Mouse (Mus musculus): ENCODE measurements at regions not wholly inside any gene's neighbourhood (a gene's known extent, or its start where the extent isn't known, plus 50 kb on each side); places are given as distances from the start of the nearest gene placed in this dataset.
"Not testable (repeated sequence)": the region's sequence is repeated elsewhere in the genome, so short reads cannot be mapped to it uniquely, and the experiment has no call there.

GRCm38 (mm10) chr9:91059460-91059859, 302.8 kb upstream of the Zic4 start:
- no peak for DNase-seq

GRCm38 (mm10) chr9:91069496-91069895, 292.7 kb upstream of the Zic4 start:
- DNase-seq: no peak

DNA sequence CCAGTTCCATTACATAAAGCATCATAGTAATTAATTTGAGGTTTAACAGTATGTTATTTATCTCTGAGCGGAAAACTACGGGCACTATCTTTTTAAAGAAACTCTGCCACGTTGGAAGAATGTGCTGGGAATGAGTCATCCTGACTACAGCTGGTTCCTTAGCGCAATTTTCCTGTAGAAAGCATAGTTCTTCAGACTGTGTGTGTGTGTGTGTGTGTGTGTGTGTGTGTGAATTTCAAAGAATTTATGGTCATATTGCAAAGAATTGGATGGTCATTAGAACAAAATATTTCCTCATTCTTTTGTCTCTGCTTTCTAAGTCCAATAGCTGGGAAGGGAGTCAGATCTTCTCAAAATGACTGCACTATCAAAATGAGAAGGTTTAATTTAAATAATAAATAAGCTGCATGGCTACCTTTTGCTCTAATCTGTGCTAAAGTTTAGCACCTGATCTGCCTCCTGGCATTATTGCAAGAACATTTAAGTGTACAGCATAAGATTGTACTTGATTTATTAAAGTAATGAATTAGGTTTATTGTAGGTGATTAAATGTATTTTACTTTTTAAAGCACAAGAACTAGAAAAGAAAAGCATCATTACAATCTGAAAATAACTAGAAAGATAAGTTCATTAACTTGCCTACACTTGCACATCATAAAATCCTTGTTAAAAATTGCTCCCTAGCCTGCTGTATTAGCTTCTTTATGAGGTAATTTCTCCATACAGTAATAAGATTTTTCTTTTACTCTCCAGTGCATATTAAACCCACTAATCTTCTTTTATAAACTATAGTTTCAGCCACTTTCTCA, 288.6 kb upstream of the Zic4 start:
- DNase-seq: no peak

DNA sequence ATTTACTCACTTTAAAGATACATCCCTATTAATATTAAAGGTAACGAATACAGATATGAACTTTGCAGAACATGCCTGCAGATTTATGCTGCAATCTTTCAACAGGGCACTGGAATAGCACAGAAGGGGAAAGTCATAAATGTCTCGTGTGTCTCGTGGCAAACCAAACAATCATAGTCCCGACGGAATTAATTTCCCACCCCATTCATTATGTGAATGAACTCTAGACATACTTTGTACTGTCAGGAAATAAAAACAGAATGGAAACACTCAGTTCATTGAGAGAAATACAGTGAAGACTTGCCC, 288.1 kb upstream of the Zic4 start:
- DNase-seq: no peak

DNA sequence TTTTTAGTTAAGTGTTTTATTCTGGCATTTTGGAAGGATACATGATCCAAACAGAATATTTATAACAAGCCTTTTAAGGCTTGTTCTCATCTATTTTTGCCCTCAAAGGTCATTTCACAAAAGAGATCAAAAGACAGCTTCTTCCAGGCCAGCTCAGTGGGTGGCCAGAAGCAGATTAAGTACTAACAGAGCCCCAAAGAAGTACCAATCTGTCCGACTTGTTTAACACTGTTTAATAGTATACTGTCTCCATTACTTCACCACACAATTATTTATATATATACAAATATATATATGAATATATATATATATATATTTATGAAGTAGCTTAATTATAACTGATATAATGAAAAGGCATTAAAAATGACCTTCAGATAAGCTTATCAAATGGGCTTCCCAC, 284.7 kb upstream of the Zic4 start:
- no peak for DNase-seq

GRCm38 (mm10) chr9:91083791-91084190, 278.4 kb upstream of the Zic4 start:
- no peak for DNase-seq

DNA sequence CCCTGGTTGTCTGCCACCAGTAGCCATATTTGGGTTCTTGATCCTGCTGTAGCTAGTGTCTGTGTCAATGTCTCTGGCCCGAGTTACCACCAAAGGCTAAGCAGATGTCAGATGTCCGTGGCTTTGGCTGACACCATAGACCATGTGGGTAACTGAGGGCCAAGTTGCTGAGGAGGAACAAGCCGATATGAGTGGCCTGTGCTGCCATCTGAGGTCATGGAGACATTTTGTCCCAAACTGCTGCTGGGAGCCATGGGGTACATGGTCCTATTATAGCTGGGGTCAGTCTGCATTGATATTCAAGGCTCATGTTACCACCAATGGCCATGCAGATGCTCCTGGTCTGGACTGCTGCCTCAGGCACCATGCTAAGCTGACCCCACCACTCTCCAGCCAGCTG, 276.3 kb upstream of the Zic4 start:
- no peak for DNase-seq

GRCm38 (mm10) chr9:91089348-91089747, 272.9 kb upstream of the Zic4 start:
- DNase-seq: no peak

GRCm38 (mm10) chr9:91091421-91092050, 270.7 kb upstream of the Zic4 start:
- no peak for DNase-seq

- DNase-seq: no peak
Observed at GRCm38 (mm10) chr9:91101614-91102407, 260.4 kb upstream of the Zic4 start.

DNA sequence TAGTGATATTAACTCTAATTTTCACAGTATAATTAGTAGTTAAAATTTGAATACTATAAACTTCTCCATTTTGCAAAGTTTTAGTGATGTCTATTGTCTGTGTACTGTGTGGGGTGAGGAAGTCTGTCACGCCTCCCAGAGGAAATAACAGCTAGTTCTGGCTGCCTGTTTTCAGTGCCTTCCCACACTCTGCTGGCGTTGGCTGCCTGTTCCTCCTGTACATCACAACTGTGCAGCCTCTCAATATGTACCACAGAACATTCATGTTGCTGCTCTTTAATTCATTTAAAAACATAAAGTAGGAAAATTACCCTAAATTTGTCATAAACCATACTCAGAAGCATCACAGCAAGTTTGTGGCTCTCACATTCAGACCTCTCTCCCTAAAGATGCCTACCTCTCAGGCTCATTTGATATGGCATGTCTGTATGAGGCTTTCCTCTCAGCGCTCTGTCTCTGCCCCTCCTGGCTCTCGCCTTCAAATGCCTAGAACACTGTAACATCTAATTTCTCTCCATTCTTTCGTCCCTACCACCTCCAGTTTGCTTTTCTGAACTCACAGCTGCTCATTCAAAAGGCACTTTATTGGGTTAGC, 239.7 kb upstream of the Zic4 start:
- DNase-seq: no peak

DNA sequence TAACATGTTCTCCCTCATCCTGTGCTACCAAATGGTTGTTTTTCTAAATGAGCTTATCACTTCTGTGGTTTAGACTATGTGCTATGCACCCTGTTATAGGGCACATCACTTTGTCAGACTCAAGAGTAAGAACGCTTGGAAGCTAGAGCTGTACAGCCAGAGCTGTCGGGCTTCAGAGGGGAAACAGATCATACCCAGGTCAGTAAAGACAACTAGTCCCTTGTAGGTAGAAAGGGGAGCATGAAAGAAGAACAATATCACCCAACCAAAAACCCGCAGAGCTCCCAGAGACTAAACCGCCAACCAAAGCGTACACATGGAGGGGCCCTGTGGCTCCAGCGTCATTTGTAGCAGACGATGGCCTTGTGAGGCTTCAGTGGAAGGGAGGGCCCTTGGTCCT, 239.0 kb upstream of the Zic4 start:
- no peak for DNase-seq

DNA sequence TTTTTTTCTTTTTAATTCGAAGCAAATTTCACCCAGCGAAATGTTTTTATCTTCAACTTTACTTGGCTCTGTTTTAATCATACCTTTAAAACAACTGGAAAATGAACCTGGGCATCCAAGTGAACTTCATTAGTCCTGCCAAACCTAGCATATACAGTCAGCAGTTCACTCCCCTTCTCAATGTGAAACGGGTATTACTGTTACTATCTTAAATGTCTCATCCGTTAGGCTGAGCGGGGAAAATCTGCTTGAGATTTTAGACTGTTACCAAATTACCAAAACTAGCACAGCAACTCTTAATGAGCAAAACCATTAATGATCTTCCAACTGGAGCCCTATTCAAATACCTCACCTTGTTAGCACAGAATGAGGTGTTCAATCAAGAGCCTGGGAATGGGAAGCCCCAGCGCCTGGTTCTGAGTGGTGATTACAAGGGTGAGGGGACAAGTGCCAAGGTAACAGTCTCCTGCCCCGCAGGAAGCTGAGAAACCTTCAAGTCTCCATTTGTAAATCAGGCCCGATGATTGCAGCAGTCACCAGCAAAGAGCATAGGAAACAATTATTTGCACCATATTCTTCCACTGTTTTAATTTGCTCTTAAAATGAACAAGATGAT, 235.5 kb upstream of the Zic4 start:
- DNase-seq: no peak

DNA sequence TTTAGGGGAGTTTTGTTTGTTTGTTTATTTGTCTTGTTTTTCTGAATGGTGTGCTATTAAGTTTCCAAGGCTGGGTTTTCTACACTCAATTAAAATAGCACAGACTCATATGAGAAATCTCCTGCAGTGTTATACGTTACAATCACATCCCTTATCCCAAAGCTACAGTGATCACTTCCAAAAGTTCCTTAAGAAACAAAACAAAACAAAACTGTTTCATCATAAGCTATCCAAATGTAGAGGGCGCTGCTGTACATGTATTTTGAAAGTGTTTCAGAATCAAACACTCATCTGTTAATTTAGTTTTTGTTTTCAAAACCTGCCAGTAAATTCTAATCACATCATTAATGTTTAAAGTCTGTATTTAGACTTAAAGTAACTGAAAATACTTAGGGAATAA, 233.7 kb upstream of the Zic4 start:
- not testable (repeated sequence) for DNase-seq

GRCm38 (mm10) chr9:91130111-91130720, 232.0 kb upstream of the Zic4 start:
- no peak for DNase-seq

DNA sequence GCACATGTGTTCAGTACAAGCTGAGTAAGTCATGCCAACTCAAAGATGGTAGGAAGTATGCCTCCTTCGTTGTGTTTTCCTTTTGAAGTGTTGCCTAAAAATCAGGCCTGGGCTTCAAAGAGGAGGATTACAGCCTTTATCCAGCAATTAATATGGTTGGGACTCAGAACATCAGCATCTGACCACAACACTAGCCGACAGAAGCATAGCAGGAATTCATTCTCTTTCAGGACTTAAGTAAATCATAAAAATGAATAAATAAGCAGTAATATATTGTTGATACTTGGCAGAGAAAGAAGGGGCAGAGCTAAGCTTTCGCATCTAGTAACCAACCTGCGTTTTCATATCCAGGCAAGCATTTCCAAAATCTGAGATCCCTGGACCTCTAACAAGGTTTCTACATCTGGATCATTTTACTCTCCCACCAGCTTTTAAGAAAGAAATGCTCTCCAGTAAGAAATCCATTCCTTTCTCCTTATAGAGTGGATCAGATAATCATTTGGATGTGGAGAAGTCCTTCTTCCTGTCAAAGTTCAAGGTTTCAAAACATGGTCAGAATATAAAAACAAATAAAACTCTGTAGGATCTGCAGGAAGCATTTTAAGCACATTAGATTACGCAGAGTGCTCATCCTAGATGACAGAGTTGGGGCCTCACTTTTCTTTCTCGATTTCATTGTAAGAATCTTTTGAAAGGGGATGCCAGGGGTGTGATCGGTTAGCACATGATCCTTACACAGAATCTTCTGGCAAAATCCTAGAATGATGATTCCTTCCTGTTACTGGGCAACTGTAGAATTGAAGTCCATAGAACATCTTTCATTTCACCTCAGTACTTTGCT, 230.6 kb upstream of the Zic4 start:
- no peak for DNase-seq

DNA sequence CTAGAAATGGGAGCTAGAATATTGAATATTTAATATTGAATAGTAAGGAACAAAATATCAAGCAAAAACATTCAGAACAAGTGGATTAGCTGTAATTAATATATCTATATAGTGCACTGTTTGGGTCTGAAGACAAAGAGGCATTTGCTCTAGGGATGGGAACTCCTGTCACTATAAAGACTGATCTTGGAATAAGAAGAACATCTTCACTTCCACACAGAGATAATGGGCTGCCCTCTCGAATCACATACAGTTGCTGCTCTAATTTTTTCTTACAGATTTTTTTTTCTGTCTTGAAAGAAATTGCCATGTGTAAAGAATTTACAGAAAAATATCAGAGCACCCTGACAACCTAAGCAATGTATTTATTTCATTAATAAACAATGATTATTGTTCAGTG, 229.7 kb upstream of the Zic4 start:
- no peak for DNase-seq

- no peak for DNase-seq
Observed at GRCm38 (mm10) chr9:91133256-91133920, 228.8 kb upstream of the Zic4 start.

GRCm38 (mm10) chr9:91134325-91134724, 227.9 kb upstream of the Zic4 start:
- no peak for DNase-seq

DNA sequence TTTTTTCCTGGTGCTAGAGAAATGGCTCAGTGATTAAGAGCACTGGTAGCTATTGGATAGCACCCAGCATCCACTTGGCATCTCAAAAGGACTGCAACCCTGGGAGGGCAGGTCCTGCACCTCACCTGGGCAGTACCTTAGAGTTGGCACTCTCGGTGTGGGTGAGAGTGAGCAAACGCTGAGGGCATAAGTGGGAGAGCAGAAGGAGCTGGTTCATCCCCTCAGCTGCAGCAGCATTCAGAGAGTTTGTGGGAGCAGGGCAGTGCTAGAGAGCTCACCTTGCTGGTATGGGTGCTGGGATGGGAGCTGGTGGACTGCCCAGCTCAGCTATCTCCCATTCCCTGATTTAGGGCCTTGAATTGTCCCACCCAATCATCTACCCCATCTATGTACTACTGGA, 227.1 kb upstream of the Zic4 start:
- no peak for DNase-seq

- DNase-seq: no peak
Observed at GRCm38 (mm10) chr9:91140651-91141050, 221.6 kb upstream of the Zic4 start.

All from kidney, adult 9 months (tissue).